Mouse (Mus musculus) skeletal muscle tissue, adult 2 months (tissue): Measurements from ENCODE around the gene Rspo1.

Experiments used
- DNase-seq: peaks from one replicate; pipeline ENCODE4 v3.0.0-alpha.2; 2012; ENCODE audit warnings: low read depth, low spot score

Rspo1 gene

DNA sequence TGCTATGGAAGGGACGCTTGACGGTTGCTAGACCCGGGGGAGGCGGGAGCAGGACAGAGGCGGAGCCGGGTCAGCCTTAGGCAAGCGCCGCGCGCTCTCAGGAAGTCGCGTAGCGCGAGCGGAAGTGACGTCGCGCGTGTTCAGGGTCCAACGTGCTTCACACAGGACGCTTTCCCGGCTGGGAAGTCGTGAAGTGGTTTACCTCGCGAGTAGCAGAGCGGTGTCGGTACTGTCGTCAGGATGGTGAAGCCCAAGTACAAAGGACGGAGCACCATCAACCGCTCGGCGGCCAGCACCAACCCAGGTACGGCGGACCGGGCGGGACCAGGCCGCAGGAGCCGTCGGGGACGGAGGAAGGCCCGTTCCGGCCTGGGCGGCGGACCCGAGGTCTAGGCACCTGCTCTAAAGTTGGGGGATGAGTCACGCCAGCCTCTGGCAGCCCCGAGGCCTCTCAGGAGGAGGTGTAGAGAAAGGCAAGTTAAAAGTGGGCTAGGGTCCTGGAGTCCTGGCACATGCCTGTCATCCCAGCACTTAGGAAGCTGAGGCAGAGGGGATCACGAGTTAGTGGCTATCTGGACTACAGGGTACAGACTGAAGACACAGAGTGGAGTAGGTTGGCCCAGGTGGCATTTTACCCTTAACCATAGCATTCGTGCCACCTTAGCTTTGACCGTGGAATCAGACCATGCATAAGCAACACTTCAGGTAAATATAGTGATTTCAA lies 43.8 kb downstream of the Rspo1 start:
- peak; percentile 82 for DNase-seq

- no peak for DNase-seq
Observed at GRCm38 (mm10) chr4:125034341-125034740, 48.1 kb downstream of the Rspo1 start.

DNA sequence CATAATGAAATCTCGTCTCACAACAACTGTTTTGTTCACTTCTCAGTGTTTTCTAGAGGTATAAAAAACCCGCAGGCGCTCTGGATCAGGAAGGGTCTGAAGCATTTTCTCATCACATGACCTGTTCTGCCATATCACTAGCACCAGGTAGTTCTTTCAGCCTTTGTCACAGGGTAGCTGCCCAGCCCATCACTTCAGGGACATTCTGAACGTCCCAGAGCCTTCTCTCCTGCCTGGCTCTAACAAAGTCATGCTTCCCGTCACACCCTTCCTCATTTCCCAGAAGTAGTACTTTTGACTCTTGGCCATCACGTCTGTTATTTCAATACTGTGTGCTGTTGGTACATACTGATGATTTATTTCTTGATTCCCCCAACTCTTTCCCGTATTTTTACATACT lies 58.2 kb downstream of the Rspo1 start:
- no peak for DNase-seq

DNA sequence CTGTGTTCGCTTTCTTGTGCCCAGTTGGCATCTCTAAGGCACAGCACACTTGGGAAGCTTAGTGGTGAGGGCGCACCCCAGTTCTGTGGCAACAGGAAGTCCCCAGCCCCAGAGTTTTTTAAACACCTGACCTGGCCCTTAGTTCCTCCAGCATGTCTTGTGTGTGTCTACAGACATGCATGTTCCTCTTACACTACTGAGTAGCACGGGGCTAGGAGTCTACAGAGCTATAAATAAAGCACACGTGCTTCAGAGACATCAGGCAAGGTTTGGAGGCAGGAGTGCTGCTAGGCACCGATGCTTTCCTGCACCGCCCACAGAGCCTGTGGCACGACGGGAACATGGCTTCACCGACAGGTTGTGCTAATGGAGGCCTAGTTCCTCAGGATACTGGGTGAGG lies 69.2 kb downstream of the Rspo1 start:
- no peak for DNase-seq

DNA sequence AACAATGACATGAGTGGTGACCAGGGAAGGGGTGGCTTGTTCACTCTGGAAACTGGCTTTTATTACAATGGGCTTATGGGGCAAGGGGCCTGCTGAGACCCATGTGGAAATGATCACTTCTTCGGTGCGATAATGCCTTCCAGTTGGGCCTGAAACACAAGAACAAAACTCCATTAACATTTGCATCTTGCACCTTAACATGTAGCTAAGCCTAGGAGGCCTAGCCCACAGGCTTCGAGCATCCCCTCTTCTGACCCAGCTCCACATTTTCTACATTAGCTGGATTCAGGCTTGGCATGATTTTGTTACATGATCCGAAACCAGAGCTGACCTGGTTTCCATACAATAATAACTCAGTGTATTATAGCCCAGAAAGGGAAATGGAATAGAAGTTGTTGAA lies 70.2 kb downstream of the Rspo1 start:
- no peak for DNase-seq

GRCm38 (mm10) chr4:125057273-125057672 lies 71.0 kb downstream of the Rspo1 start:
- no peak for DNase-seq

DNA sequence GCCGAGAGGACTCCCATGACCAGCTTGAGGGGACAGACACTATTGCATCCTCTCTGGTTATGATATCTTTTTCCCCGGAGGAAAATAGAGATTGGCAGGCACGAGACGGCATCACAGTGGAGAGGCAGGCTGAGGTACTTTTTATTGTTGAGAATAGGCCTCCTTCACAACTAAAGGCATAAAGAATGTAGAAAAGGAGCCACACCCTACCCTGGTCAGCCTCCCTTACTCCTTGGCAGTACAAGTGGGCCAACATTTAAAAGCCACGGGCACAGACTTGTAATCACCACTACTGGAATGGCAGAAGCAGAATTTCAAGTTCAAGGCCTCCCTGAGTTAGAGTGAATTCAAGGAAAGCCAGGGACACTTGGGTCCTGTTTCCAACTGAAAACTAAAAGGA lies 71.8 kb downstream of the Rspo1 start:
- no peak for DNase-seq
